Mouse (Mus musculus) frontal cortex, postnatal 10 days (tissue): ENCODE data around the gene Gabpb2.
"Not testable (repeated sequence)": the region's sequence is repeated elsewhere in the genome, so short reads cannot be mapped to it uniquely, and the experiment has no call there.

Source experiments
- DNase-seq, 2 experiments: peaks; one replicate each; pipeline ENCODE4 v3.0.0; 2022; ENCODE audit warnings: low spot score in 2 of 2, mixed read lengths in 1 of 2

Gabpb2 gene

GRCm38 (mm10) chr3:95159987-95160963, 57.4 kb downstream of the Gabpb2 start, which contains the start of gene Sema6c:
Sema6c (plus strand) TSS chr3:95160457.
- DNase-seq = peak; percentile 82 to 87

DNA sequence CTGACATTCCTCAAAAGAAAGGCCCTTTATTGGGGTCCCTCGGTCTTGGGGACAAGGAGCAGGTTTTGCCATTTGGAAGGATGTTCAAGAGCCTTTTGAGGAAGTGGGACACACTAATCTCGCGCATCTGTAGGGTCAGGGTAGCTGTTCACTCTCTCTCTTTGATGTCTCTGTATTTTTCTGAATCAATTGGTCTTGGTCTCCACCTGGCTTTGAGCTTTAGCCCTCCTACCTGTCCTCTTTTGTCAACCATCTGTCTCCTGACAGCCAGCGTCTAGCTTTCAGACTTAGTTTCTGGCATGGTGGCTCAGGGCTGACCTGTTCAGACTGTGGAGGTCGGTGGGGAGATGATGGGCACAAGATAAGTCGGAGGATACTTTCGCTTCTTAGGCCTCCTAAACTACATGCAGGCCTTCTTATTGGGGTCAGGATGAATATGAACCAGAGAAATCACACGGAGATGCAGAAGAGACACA, 58.2 kb downstream of the Gabpb2 start:
- DNase-seq = no peak

DNA sequence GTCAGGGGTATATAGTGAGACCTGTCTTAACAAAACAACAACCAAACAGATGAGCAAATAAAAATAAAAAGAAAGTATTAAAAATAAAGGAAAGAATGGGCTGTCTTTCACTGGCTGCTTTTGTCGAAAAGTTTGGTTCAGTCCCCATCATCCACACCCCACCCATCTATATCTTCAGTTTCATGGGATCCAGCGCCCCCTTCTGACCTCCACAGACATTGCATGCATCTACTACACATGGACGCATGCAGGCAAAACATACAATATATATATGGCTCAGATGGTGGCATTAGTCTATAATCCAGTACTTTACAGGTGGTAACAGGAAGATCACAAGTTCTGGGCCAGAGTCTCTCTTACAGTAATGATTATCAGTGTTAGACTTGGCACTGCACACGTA, 63.8 kb downstream of the Gabpb2 start:
- no peak for DNase-seq

- DNase-seq = no peak
Observed at GRCm38 (mm10) chr3:95147924-95148323, 69.8 kb downstream of the Gabpb2 start.

DNA sequence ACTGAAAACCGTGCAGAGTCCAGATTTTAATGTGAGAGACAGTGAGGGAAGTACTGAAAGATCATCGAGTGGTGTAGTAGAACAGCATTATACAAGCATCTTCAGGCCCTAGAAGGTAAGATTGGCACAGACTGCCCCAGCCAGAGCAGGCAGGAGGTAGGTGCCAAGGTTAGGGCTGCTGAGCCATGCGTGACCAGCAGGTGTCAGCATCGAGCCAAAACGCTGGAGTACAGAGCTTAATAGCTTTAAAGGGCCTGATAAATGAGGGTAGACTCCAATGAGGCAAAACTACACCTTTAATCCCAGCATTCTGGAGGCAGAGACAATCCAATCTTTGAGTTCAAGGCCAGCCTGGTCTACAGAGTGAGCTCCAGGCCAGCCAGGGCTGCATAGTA, 75.1 kb downstream of the Gabpb2 start:
- DNase-seq = peak in 1 of 2 experiments; percentile 80

DNA sequence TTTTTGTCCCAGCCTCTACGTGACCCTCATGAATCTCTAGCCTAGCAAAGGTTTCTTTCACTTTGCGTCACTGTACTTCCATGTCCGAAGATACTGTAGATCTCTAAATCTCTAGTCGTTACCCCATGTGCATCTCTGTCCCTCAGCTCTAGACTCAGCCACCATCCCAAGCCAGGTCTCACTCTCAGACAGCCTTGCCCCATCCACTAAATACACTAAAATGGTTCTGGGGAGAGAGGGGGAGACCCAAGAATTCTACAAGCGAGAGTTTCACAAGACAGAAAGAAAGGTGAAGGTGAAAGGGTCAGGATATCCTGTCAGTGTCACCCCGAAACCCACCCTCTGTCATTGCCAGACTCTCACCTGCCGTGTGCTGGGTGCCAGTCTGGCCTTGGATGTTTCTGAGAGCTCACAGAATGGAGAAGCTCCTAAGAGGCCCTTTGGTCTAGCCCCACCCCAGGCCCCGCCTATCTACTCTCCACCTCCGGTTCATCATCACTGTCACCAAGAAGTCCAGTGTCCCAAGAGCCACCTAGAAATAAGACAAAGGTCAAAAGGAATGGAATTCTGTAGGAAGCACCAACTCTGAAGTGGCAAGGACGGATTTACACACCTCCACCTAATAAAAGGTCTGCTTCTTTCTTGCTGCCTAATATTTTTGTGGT, 75.6 kb downstream of the Gabpb2 start, which contains the start of gene Tnfaip8l2:
Gene Tnfaip8l2 (minus strand): TSS at position 409 of the 665 bp plus-strand sequence.
- DNase-seq = no peak

- no peak for DNase-seq
Observed at GRCm38 (mm10) chr3:95141474-95141873, 76.2 kb downstream of the Gabpb2 start.

- no peak for DNase-seq
Observed at GRCm38 (mm10) chr3:95140795-95141194, 76.9 kb downstream of the Gabpb2 start.

GRCm38 (mm10) chr3:95140289-95140595, 77.5 kb downstream of the Gabpb2 start:
- DNase-seq = no peak

- no peak for DNase-seq
Observed at GRCm38 (mm10) chr3:95139586-95140288, 78.0 kb downstream of the Gabpb2 start.

DNA sequence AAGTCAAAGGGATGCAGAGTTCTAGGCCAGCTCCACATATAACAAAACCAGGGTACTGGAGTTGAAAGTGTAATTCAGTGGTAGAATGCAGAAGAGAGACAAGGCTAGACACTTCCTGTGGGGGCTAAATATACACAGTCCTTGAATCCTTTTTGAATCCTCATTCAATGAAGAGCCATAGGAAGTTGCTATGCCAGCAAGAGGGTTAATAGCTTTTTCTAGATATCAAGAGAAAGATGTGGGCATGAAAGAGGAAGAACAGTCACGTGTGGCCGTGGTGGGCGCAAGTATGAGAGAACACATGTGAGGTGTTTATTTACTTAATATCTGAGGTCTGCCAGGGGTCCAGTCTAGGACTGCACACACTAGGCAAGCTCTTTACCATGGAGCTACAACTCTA, 81.4 kb downstream of the Gabpb2 start:
- no peak for DNase-seq

GRCm38 (mm10) chr3:95135433-95136052, 82.2 kb downstream of the Gabpb2 start:
- no peak for DNase-seq

DNA sequence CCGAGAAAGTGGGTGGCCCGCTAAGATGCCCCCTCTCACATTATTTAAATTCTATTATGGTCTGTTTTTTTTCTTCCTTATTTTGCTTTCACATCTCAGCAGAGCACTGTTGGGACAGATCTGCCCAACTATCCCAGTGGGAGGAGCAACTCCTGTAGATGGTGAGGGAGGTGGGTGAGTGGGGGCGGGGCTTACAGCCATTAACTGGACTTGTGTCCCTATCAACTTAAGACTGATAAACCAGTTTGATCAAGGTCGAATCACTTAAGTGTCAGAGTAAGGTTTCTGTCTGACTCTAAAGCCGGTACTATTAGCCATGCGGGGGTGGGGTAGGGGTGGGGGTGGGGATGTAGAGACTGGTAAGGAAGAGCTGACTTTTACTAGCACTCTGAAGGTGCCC, 82.7 kb downstream of the Gabpb2 start:
- DNase-seq = no peak

DNA sequence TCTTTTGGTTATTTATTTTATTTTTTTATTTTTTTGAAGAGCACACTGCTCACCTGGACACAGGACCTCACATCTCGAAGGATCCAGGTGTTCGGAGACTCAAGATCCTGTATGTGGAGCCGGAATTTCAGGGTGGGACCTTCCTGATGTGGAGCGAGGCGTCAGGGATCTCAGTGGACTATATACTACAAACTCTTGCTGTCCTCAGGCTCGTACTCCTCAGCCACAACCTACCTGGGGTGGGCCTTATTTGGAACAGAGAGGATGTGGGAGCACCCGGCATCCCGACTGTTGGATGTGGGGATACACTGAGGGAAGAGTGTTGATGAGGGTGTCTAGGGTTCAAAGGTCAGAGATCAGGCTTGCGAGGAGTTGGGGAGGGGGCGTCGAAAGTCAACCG, 83.6 kb downstream of the Gabpb2 start:
- not testable (repeated sequence) for DNase-seq

DNA sequence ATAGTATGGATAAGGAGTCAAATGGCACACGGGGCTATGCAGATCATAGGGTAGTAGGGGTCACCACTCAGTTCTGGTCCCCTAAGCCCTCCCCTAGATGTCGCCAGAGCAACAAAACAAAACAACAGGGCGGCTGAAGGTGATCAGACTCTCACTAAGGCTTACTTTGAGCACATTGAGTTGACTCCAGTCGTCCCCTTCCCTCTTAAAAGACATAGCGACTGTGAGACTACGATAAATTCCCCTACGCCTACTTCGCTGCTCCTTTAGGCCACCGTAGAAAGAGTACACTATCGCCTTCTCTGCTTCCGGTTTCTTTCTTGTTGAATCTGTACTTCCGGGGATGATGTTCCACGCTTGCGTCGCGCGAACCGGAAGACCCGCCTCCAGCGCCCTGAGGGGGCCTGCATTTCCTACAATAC, 84.0 kb downstream of the Gabpb2 start, which contains the start of the genes Scnm1 and Lysmd1:
Gene Scnm1 (minus strand): TSS at position 332 of the 422 bp plus-strand sequence.
Gene Lysmd1 (plus strand): TSS at position 409 of the 422 bp plus-strand sequence.
- peak; percentile 87 to 91 for DNase-seq

DNA sequence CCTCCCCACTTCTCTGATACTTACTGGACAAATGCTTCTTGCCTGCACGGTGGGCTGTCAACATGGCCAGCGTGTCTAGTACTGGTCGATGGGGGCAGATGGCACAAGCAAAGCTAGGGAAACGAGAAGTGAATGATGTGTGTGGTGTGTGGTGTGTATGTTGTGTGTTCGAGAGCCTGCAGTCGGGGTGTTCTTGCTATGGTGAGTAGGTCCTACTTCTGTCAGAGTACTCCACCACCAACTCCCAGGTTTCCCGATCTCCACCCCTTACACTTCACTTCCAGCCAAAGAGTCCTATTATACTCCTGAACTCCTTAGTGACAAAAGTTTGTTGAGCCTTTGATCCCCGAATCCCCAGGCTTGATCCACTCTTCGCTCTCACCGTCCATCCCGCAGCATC, 84.5 kb downstream of the Gabpb2 start:
- DNase-seq = no peak

DNA sequence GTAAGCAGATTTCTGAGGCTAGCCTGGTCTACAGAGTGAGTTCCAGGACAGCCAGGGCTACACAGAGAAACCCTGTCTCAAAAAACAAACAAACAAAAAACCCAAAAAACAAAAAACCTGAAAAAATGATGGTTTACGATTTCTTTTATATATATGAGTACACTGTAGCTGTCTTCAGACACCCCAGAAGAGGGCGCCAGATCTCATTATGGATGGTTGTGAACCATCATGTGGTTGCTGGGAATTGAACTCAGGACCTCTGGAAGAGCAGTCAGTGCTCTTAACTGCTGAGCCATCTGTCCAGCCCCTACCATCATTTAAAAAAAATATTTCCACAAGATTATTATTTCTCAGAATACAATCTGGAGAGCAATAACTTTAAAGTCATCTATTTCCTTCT, 85.3 kb downstream of the Gabpb2 start:
- not testable (repeated sequence) for DNase-seq
